10 mouse cellular contexts compared by ENCODE assay signal in genomic region chr13:41017832-41018231, GRCm38 (mm10). TPM values are rescaled to one million over a fixed set of nuclear protein-coding genes. Genes with fewer than 3 reads are reported as not detected.
DNase-seq lines count a peak whose midpoint lies in the region; ATAC-seq and TF ChIP-seq lines count a peak whose summit lies in the region.
"Had no signal": no experiment of that assay in that cellular context is flagged by ENCODE, and none has a peak within 500 bp of the region (broad histone marks: within the 10 kb centered on the region; RNA-seq: fewer than 3 reads in every experiment).

No protein-coding gene starts in this region.

- no peak for ATAC-seq in hindbrain, embryonic 12.5 days (ENCODE audit: low FRiP score)
- ATAC-seq in hindbrain, embryonic 11.5 days (ENCODE audit: low FRiP score) = no peak
- ATAC-seq in embryonic facial prominence, embryonic 13.5 days (ENCODE audit: insufficient number of reproducible peaks, insufficient read depth, low FRiP score, low TSS enrichment, low read depth) = no peak
- peak; percentile 88 for ATAC-seq in liver, embryonic 11.5 days (replicated peaks; ENCODE audit: low FRiP score)
- ATAC-seq: midbrain, embryonic 13.5 days had no signal

- H3K4me1 ChIP-seq in hindbrain, embryonic 12.5 days = peaks cover 16% of the 10 kb centered on the region
- H3K4me1 ChIP-seq in hindbrain, embryonic 11.5 days (replicated peaks; ENCODE audit: control insufficient read depth, insufficient read depth, low read length) = no peaks in the 10 kb centered on the region; the same call in 1 of the 2 replicates
- H3K4me1 ChIP-seq in bone marrow, adult 2 months (ENCODE audit: control insufficient read depth, insufficient read depth, low read length) = peaks cover 3% of the 10 kb centered on the region; the same call in 1 of the 2 replicates
- peaks cover 20% of the 10 kb centered on the region for H3K4me1 ChIP-seq in embryonic facial prominence, embryonic 13.5 days
- H3K4me1 ChIP-seq in liver, embryonic 11.5 days (replicated peaks; ENCODE audit: control insufficient read depth, insufficient read depth, low read length) = peaks cover 31% of the 10 kb centered on the region
- peaks cover 9% of the 10 kb centered on the region for H3K4me1 ChIP-seq in thymus, adult 2 months (replicated peaks; ENCODE audit: control insufficient read depth, insufficient read depth, low read length)

- H3K36me3 ChIP-seq in hindbrain, embryonic 12.5 days = peaks cover 43% of the 10 kb centered on the region
- no peaks in the 10 kb centered on the region for H3K36me3 ChIP-seq in hindbrain, embryonic 11.5 days (ENCODE audit: control insufficient read depth, insufficient read depth, low read length)
- peaks cover 63% of the 10 kb centered on the region for H3K36me3 ChIP-seq in embryonic facial prominence, embryonic 13.5 days
- peaks cover 34% of the 10 kb centered on the region for H3K36me3 ChIP-seq in liver, embryonic 11.5 days (ENCODE audit: control insufficient read depth, insufficient read depth, low read length)
- H3K36me3 ChIP-seq in thymus, adult 2 months (ENCODE audit: control insufficient read depth, insufficient read depth, low read length) = peaks cover 12% of the 10 kb centered on the region

- H3K9ac ChIP-seq in hindbrain, embryonic 12.5 days = no peak overlapping the region
- H3K9ac ChIP-seq in hindbrain, embryonic 11.5 days (ENCODE audit: low read depth, low read length) = no peak overlapping the region
- no peak overlapping the region for H3K9ac ChIP-seq in embryonic facial prominence, embryonic 13.5 days
- peak overlapping the region; percentile 96 for H3K9ac ChIP-seq in liver, embryonic 11.5 days (ENCODE audit: low read depth, low read length)

- peak overlapping the region; percentile 79; the same call in 1 of the 2 replicates for H3K4me2 ChIP-seq in hindbrain, embryonic 12.5 days (replicated peaks)
- H3K4me2 ChIP-seq in hindbrain, embryonic 11.5 days (replicated peaks; ENCODE audit: low read depth, low read length) = no peak overlapping the region; the same call in 1 of the 2 replicates
- peak overlapping the region; percentile 83 for H3K4me2 ChIP-seq in embryonic facial prominence, embryonic 13.5 days
- peak overlapping the region; percentile 84 for H3K4me2 ChIP-seq in liver, embryonic 11.5 days

- 79% methylated on average over 4 of the region's 4 CpGs for WGBS in hindbrain, embryonic 12.5 days
- 84% methylated on average over 4 of the region's 4 CpGs for WGBS in hindbrain, embryonic 11.5 days
- 67% methylated on average over 4 of the region's 4 CpGs for WGBS in bone marrow, adult 2 months
- 88% methylated on average over 4 of the region's 4 CpGs for WGBS in embryonic facial prominence, embryonic 13.5 days
- WGBS in liver, embryonic 11.5 days = 34% methylated on average over 4 of the region's 4 CpGs
- WGBS in thymus, adult 2 months = 93% methylated on average over 4 of the region's 4 CpGs

- no peaks in the 10 kb centered on the region for H3K27me3 ChIP-seq in hindbrain, embryonic 12.5 days
- no peaks in the 10 kb centered on the region for H3K27me3 ChIP-seq in hindbrain, embryonic 11.5 days (ENCODE audit: control insufficient read depth, insufficient read depth, low read length)
- no peaks in the 10 kb centered on the region for H3K27me3 ChIP-seq in embryonic facial prominence, embryonic 13.5 days
- H3K27me3 ChIP-seq in liver, embryonic 11.5 days (replicated peaks; ENCODE audit: control insufficient read depth, insufficient read depth, low read length) = no peaks in the 10 kb centered on the region
- H3K27me3 ChIP-seq in thymus, adult 2 months (ENCODE audit: control insufficient read depth, insufficient read depth, low read length) = no peaks in the 10 kb centered on the region
- H3K27me3 ChIP-seq: midbrain, embryonic 13.5 days had no signal

- no peak overlapping the region for H3K4me3 ChIP-seq in hindbrain, embryonic 12.5 days
- H3K4me3 ChIP-seq in hindbrain, embryonic 11.5 days (ENCODE audit: low read depth, low read length) = no peak overlapping the region
- peak overlapping the region; percentile 94 for H3K4me3 ChIP-seq in bone marrow, adult 2 months (replicated peaks; ENCODE audit: control insufficient read depth, low read depth, low read length)
- H3K4me3 ChIP-seq in embryonic facial prominence, embryonic 13.5 days = peak overlapping the region; percentile 65; the same call in 1 of the 2 replicates
- peak overlapping the region; percentile 84 for H3K4me3 ChIP-seq in liver, embryonic 11.5 days (ENCODE audit: low read depth, low read length)
- H3K4me3 ChIP-seq in thymus, adult 2 months (ENCODE audit: control insufficient read depth, insufficient read depth, low read length) = no peak overlapping the region

- no peak for DNase-seq in hindbrain, embryonic 11.5 days (ENCODE audit: low spot score)
- DNase-seq in liver, embryonic 11.5 days (ENCODE audit: low spot score) = no peak
- DNase-seq in right cerebral cortex, postnatal 25 days = no peak
- DNase-seq in thymus, postnatal 14 days = no peak
- no peak for DNase-seq in thymus, adult 2 months
- DNase-seq: right cerebral cortex, postnatal 14 days had no signal

- no peaks in the 10 kb centered on the region for H3K9me3 ChIP-seq in hindbrain, embryonic 12.5 days (replicated peaks)
- no peaks in the 10 kb centered on the region for H3K9me3 ChIP-seq in hindbrain, embryonic 11.5 days (ENCODE audit: control insufficient read depth, low read length)
- no peaks in the 10 kb centered on the region for H3K9me3 ChIP-seq in embryonic facial prominence, embryonic 13.5 days
- H3K9me3 ChIP-seq in liver, embryonic 11.5 days (ENCODE audit: control insufficient read depth, low read length) = no peaks in the 10 kb centered on the region
- H3K9me3 ChIP-seq: midbrain, embryonic 13.5 days had no signal

- no peak overlapping the region for H3K27ac ChIP-seq in hindbrain, embryonic 12.5 days
- no peak overlapping the region for H3K27ac ChIP-seq in hindbrain, embryonic 11.5 days (ENCODE audit: low read depth, low read length)
- H3K27ac ChIP-seq in bone marrow, adult 2 months (ENCODE audit: control insufficient read depth, insufficient read depth, low read depth, low read length, poor library complexity) = peak overlapping the region; percentile 89; the same call in 1 of the 2 replicates
- no peak overlapping the region for H3K27ac ChIP-seq in embryonic facial prominence, embryonic 13.5 days
- H3K27ac ChIP-seq in liver, embryonic 11.5 days (ENCODE audit: low read depth, low read length) = peak overlapping the region; percentile 99
- H3K27ac ChIP-seq in thymus, adult 2 months (ENCODE audit: control insufficient read depth, insufficient read depth, low read length) = no peak overlapping the region
- H3K27ac ChIP-seq: midbrain, embryonic 13.5 days had no signal

- TF ChIP-seq CTCF in bone marrow, adult 2 months (IDR thresholded peaks at IDR 0.05; ENCODE audit: control insufficient read depth, insufficient read depth, low read length) = no peak
- no peak for TF ChIP-seq CTCF in thymus, adult 2 months (IDR thresholded peaks at IDR 0.05; ENCODE audit: borderline replicate concordance, control insufficient read depth, extremely low read depth, insufficient read depth, low read length, poor library complexity)

- no peak for TF ChIP-seq POLR2A in bone marrow, adult 2 months (IDR thresholded peaks at IDR 0.05; ENCODE audit: borderline replicate concordance, control insufficient read depth, low read depth, low read length)
- TF ChIP-seq POLR2A in thymus, adult 2 months (IDR thresholded peaks at IDR 0.05; ENCODE audit: control insufficient read depth, extremely low read depth, insufficient read depth, low read length, poor library complexity) = no peak

RNA-seq across cellular contexts. Expression of gene Tmem14c, which starts 1.7 kb away (rescaled TPM):
- 139 and 148 TPM in 2 replicates for polyA plus RNA-seq in hindbrain, embryonic 12.5 days (2016; fragmentation: Nextera tagmentation; extraction: Ambion mirVana)
- polyA plus RNA-seq in hindbrain, embryonic 11.5 days (2014; fragmentation: Nextera tagmentation; extraction: Ambion mirVana) = 201 and 205 TPM in 2 replicates
- polyA plus RNA-seq in bone marrow, adult 2 months (2011; ENCODE audit: insufficient read depth, insufficient read length, low replicate concordance, missing spikeins) = 304 and 383 TPM in 2 replicates
- polyA plus RNA-seq in embryonic facial prominence, embryonic 13.5 days (2015; fragmentation: Nextera tagmentation; extraction: Ambion mirVana) = 201 and 204 TPM in 2 replicates
- 954 and 957 TPM in 2 replicates for polyA plus RNA-seq in liver, embryonic 11.5 days (2014; fragmentation: Nextera tagmentation; extraction: Ambion mirVana)
- 126 and 138 TPM in 2 replicates for polyA plus RNA-seq in thymus, adult 2 months (2012; rRNA removed)

RNA-seq across cellular contexts. Expression of gene Pak1ip1, which starts 17.0 kb away (rescaled TPM):
- polyA plus RNA-seq in hindbrain, embryonic 12.5 days (2016; fragmentation: Nextera tagmentation; extraction: Ambion mirVana) = 67.9 and 73.9 TPM in 2 replicates
- 90.7 and 94.8 TPM in 2 replicates for polyA plus RNA-seq in hindbrain, embryonic 11.5 days (2014; fragmentation: Nextera tagmentation; extraction: Ambion mirVana)
- polyA plus RNA-seq in bone marrow, adult 2 months (2011; ENCODE audit: insufficient read depth, insufficient read length, low replicate concordance, missing spikeins) = 45.4 and 46.5 TPM in 2 replicates
- 56.3 and 56.6 TPM in 2 replicates for polyA plus RNA-seq in embryonic facial prominence, embryonic 13.5 days (2015; fragmentation: Nextera tagmentation; extraction: Ambion mirVana)
- polyA plus RNA-seq in liver, embryonic 11.5 days (2014; fragmentation: Nextera tagmentation; extraction: Ambion mirVana) = 105 and 109 TPM in 2 replicates
- 56.6 and 60.2 TPM in 2 replicates for polyA plus RNA-seq in thymus, adult 2 months (2012; rRNA removed)

Comparison
In these comparisons a context has a peak if more than half of its experiments do, and no peak if none do; other contexts are left out.
1. H3K27ac ChIP-seq: peak in bone marrow, adult 2 months (single experiment) and liver, embryonic 11.5 days (single experiment); none in hindbrain, embryonic 12.5 days (single experiment), hindbrain, embryonic 11.5 days (single experiment), embryonic facial prominence, embryonic 13.5 days (single experiment) and thymus, adult 2 months (single experiment).
2. H3K4me3 ChIP-seq: peak in bone marrow, adult 2 months (single experiment), embryonic facial prominence, embryonic 13.5 days (single experiment) and liver, embryonic 11.5 days (single experiment); none in hindbrain, embryonic 12.5 days (single experiment), hindbrain, embryonic 11.5 days (single experiment) and thymus, adult 2 months (single experiment).